Mouse (Mus musculus) gastrocnemius, adult 2 months (tissue): ENCODE measurements at regions not wholly inside any gene's neighbourhood (a gene's known extent, or its start where the extent isn't known, plus 50 kb on each side); places are given as distances from the start of the nearest gene placed in this dataset.
"Not testable (repeated sequence)": the region's sequence is repeated elsewhere in the genome, so short reads cannot be mapped to it uniquely, and the experiment has no call there.

Experiments
- DNase-seq: peaks from one replicate; pipeline ENCODE4 v3.0.0; 2022
- H3K27ac ChIP-seq: fragments of 200-600 bp; 2 replicates; pipeline ENCODE4 v1.8.1; 2022; ENCODE audit warnings: mild to moderate bottlenecking
- H3K4me3 ChIP-seq: fragments of 200-600 bp; 2 replicates; pipeline ENCODE4 v1.8.1; 2022; ENCODE audit warnings: mild to moderate bottlenecking, moderate library complexity
- CTCF ChIP-seq: fragments of 200-600 bp; IDR thresholded peaks from 2 replicates; pipeline ENCODE4 v1.8.1; 2022; ENCODE audit warnings: antibody characterized with exemption, mild to moderate bottlenecking, moderate library complexity
- intact Hi-C: fragments of 180-260 bp; cut with DNase I; formaldehyde crosslinking; loops from one replicate; pipeline ENCODE4 v1.15.1; 2025

- peak overlapping the region; percentile 61 for H3K4me3 ChIP-seq
- intact Hi-C loops = no loop called here
- no peak for DNase-seq
- H3K27ac ChIP-seq = no peak overlapping the region
- no peak for TF ChIP-seq CTCF
Measured at GRCm38 (mm10) chr3:134330943-134331342, 94.7 kb downstream of the Cxxc4 start.

- H3K27ac ChIP-seq = no peak overlapping the region
- intact Hi-C loops = no loop called here
- peak overlapping the region; percentile 61 for H3K4me3 ChIP-seq
- TF ChIP-seq CTCF = no peak
- DNase-seq = no peak
Measured at GRCm38 (mm10) chr3:134331499-134332153, 95.3 kb downstream of the Cxxc4 start.

GRCm38 (mm10) chr3:134339093-134339695 is 102.9 kb downstream of the Cxxc4 start:
- intact Hi-C loops, H3K4me3 ChIP-seq, H3K27ac ChIP-seq, DNase-seq: not testable (repeated sequence)

- no peak for TF ChIP-seq CTCF
- no peak overlapping the region for H3K27ac ChIP-seq
- intact Hi-C loops = no loop called here
- H3K4me3 ChIP-seq = no peak overlapping the region
- DNase-seq = no peak
Measured at GRCm38 (mm10) chr3:134365948-134366347, 129.7 kb downstream of the Cxxc4 start.

- DNase-seq = no peak
- H3K4me3 ChIP-seq = no peak overlapping the region
- intact Hi-C loops = no loop called here
- H3K27ac ChIP-seq = no peak overlapping the region
- no peak for TF ChIP-seq CTCF
Measured at GRCm38 (mm10) chr3:134366761-134367160, 130.5 kb downstream of the Cxxc4 start.

GRCm38 (mm10) chr3:134368591-134368990 is 132.3 kb downstream of the Cxxc4 start:
- no peak for DNase-seq
- no peak overlapping the region for H3K27ac ChIP-seq
- TF ChIP-seq CTCF = no peak
- H3K4me3 ChIP-seq = no peak overlapping the region
- intact Hi-C loops = no loop called here

- no peak overlapping the region for H3K4me3 ChIP-seq
- TF ChIP-seq CTCF = no peak
- DNase-seq = no peak
- intact Hi-C loops = no loop called here
- H3K27ac ChIP-seq = no peak overlapping the region
Measured at GRCm38 (mm10) chr3:134369126-134369525, 132.8 kb downstream of the Cxxc4 start.

GRCm38 (mm10) chr3:134379549-134379948 is 143.3 kb downstream of the Cxxc4 start:
- no peak overlapping the region for H3K4me3 ChIP-seq
- H3K27ac ChIP-seq = no peak overlapping the region
- intact Hi-C loops = no loop called here
- no peak for DNase-seq
- no peak for TF ChIP-seq CTCF

- no peak for TF ChIP-seq CTCF
- no peak overlapping the region for H3K27ac ChIP-seq
- H3K4me3 ChIP-seq = no peak overlapping the region
- DNase-seq = no peak
- intact Hi-C loops = no loop called here
Measured at GRCm38 (mm10) chr3:134390472-134391336, 154.4 kb downstream of the Cxxc4 start.

GRCm38 (mm10) chr3:134400395-134401090 is 164.3 kb downstream of the Cxxc4 start:
- Histone ChIP-seq H3K4me3 (no peak overlapping the region), H3K27ac (no peak overlapping the region)
- intact Hi-C loops = no loop called here
- no peak for TF ChIP-seq CTCF
- no peak for DNase-seq

GRCm38 (mm10) chr3:134415606-134416328 is 179.5 kb downstream of the Cxxc4 start:
- no peak for TF ChIP-seq CTCF
- DNase-seq = no peak
- intact Hi-C loops = no loop called here
- H3K27ac ChIP-seq = no peak overlapping the region
- no peak overlapping the region for H3K4me3 ChIP-seq

GRCm38 (mm10) chr3:134427633-134428032 is 191.3 kb downstream of the Cxxc4 start:
- Histone ChIP-seq H3K4me3 (no peak overlapping the region), H3K27ac (no peak overlapping the region)
- DNase-seq = no peak
- intact Hi-C loops = no loop called here
- no peak for TF ChIP-seq CTCF
